Mouse (Mus musculus): ENCODE results near the gene Drap1. TPM values are rescaled to one million over a fixed set of nuclear protein-coding genes. Genes with fewer than 3 reads are reported as not detected.
A peak's percentile ranks its signal among the peaks of the same experiment; 100 is the strongest.

Gene Drap1
- total RNA-seq, 2 experiments from 2014 or later, result 197 to 233 TPM

DNA sequence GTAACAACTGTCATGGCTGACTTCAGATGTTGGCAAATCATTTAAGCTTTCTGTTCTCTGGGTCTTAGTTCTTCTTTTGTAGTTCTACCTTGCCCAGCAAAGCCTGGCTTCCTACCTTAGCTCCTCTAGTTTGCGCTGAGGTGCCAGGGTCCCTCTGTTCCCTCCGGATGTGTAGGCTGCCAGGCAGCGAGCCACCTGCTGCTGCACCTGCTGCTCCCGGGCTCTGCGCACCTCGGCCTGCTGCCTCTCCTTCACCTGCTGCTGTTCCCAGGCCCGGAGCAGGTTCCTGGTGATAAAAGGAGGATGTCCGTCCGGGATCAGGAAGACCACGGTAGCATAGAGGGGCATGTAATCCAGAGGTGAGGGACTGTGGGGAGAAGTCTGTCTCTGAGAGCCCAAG is 30.6 kb downstream of the Drap1 start:
- DNase-seq (ENCODE audit: low spot score in 2 of 2), result no peak
- intact Hi-C loops (cut with DNase I), result no loop called here

DNA sequence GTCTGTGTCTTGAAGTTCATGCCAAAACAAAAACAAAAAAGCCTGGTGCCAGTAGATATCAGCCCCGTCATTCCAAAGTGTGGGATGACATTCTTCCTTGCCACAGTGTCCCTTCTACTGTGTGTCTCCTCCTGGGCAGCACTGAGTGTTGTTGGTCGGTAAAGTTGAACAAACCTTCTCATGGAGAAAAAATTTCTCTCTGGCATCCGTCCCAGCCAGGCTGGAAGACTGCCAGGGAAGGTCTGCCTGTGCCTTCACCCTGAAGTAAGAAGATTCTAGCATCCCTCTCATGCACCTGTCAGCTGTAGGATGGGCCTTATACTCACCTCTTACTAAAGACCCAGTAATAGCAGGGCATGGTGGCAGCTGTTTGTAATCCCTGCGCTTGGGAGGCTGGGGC is 31.9 kb downstream of the Drap1 start:
- DNase-seq (ENCODE audit: low spot score in 2 of 2), result no peak
- intact Hi-C loops (cut with DNase I), result no loop called here

DNA sequence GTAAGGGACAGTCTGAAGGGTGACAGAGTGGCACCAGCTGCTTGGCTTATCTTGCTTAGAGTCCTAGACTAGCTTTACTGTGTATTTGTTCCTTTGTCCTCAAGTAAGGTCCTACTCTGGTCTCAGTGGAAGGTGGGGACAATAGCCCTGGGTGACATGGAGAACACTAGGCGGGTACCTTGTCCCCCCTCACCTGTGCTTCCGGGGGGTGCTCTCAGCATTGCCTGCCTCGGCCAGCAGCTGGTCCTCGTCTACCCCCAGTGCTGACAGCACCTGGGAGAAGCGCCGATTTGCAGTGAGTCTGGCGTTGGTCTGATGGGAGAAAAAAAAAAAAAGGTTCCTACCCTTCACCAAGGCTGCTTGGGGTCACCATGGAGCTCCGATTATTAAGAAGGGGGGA is 34.4 kb downstream of the Drap1 start:
- no peak for DNase-seq (ENCODE audit: low spot score in 2 of 2)
- intact Hi-C loops (cut with DNase I), result no loop called here

DNA sequence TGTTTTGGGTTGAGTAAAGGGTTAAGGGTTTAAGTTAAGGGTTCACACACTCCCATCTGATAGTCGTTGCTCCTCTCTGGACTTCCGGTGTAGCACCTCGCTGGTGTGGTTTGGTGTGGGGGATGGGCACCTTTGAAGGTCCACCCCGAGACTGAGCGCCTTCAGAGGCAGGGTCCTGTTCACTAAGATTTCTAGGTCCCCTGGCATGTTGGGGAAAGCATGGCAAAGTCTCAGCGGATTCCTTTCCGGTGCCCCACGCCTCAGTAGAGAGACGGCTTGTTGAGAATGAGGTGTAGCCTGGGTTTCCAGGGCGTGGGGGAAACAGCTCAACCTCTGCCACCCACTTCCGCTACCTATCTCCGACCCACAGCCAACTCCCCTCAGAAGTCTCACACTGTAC is 35.1 kb downstream of the Drap1 start:
- DNase-seq (ENCODE audit: low spot score in 2 of 2), result no peak
- intact Hi-C loops (cut with DNase I), result loop anchor here (2.0 kb wide), 1 partner anchor 101 kb away; the partner anchor contains the start of gene Cfl1

DNA sequence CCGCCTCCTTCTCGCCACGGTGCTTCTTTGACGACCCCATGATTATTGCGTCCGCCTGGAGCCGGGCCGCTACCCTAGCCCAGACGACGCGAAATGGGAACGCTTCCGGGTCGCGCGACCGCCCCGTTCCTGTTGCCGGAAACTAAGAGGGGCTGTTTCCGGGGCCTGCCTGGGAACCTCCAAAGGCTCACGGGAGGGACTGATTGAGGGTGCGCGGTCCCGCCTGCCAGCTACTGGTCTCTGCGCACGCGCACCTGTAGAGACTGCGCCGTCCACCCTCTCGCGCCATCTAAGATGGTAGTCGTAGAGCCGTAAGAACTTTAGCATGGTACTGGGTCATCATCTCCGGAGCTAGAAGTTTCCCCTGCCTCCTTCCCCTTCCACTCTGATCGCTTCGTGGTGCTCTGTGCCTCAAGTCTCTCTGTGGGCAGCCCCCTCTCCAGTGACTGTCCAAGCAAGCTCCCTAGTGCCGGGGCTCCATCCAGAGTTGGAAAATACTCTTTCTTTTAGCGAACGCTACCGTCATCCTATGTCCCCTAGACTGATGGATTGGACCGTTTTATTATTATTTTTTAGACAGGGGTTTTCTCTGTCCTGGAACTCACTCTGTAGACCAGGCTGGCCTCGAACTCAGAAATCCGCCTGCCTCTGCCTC is 36.1 kb downstream of the Drap1 start, which contains the start of gene Sart1:
Sart1 (minus strand) TSS at position 116 of the 655 bp plus-strand sequence.
- intact Hi-C loops (cut with DNase I), result loop anchor here (1.0 to 2.0 kb wide), 3 partner anchors 22 to 102 kb away; partner anchors contain the start of genes Cfl1, Drap1 and Eif1ad
- peak; percentile 96 to 98 for DNase-seq (ENCODE audit: low spot score in 2 of 2)

DNA sequence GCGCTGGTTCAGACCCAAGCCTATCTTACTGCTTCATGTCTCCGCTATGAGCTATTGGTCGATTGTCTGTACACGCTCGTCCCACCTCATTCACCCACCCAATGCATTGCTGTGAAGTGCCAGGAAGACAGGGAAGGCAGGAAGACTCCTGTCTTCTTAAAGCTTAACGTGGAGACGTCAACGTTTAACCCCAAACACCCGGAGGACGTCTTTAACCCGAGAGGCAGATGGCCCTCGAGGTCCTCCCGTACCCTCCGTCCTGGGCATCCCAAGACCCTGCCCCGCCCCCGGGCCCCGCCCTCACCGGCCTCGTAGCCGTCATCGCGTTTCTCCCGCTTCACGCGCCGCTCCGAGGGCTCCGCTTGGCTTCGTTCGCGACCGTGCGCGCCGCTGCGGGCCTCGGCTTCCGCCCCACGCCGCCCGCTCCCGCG is 36.8 kb downstream of the Drap1 start:
- DNase-seq (ENCODE audit: low spot score in 2 of 2), result peak in 1 of 2 experiments; percentile 17
- intact Hi-C loops (cut with DNase I), result loop anchor here (1.0 to 2.0 kb wide), 3 partner anchors 22 to 103 kb away; partner anchors contain the start of genes Cfl1, Drap1 and Eif1ad

GRCm38 (mm10) chr19:5384715-5385114 is 40.1 kb downstream of the Drap1 start:
- DNase-seq (ENCODE audit: low spot score in 2 of 2), result no peak
- intact Hi-C loops (cut with DNase I), result no loop called here

DNA sequence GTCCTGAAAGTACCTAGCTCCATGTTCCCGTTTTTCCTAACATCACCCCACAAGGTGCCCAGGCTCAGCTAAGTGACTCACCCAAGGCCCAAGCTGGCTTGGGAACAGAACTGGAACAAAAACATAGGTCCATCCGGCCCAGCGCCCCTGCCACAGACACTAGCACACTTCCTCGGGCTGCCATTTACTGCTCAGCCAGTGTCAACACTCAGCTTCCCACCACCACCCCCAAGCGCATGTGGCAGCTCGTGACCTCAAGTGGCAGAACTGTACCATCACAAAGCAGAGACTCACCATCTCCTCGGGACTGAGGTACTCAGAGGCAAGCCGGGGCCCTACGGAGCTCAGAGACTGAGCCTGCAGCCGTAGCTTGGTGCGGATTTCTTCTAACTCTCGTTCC is 41.5 kb downstream of the Drap1 start:
- intact Hi-C loops (cut with DNase I), result no loop called here
- DNase-seq (ENCODE audit: low spot score in 2 of 2), result no peak

- no peak for DNase-seq (ENCODE audit: low spot score in 2 of 2)
- intact Hi-C loops (cut with DNase I), result no loop called here
Measured at GRCm38 (mm10) chr19:5377446-5377845, 47.3 kb downstream of the Drap1 start.

DNA sequence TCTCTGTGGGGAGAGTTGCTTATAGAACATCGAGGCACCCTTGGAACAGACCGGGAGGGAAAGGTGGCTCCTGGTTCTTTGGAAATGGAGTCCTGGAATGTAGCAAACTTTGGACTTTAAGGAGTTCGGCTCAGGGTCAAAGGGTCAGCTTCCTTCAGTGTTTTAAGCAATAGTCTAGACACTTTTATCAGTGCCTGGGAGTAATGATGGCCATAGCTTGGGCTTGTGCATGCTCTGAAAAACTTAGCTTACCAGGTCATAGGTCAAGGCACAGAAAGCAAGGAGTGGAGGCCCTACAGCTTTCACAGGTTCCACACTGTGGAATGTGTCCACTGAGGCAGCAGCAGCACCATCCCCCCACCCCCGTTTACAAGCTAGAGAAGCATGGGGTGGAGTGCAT is 50.0 kb downstream of the Drap1 start:
- intact Hi-C loops (cut with DNase I), result no loop called here
- DNase-seq (ENCODE audit: low spot score in 2 of 2), result no peak

GRCm38 (mm10) chr19:5374177-5374576 is 50.6 kb downstream of the Drap1 start:
- intact Hi-C loops (cut with DNase I), result no loop called here
- peak in 1 of 2 experiments; percentile 31 for DNase-seq (ENCODE audit: low spot score in 2 of 2)

Other genes with a start within 250 kb of the Drap1 start
- gene Pacs1, start 151.9 kb downstream of the Drap1 start, total RNA-seq (2021), result 10 to 100 TPM; 60.3 to 62.2 TPM
- 100 to 1,000 TPM; 196 to 198 TPM for gene Sf3b2, start 129.5 kb downstream of the Drap1 start, total RNA-seq (2021)
- gene Gal3st3, start 126.6 kb downstream of the Drap1 start, total RNA-seq (2021), result 10 to 100 TPM; 84.3 to 92.4 TPM
- not detected for gene Catsper1, start 89.2 kb downstream of the Drap1 start, total RNA-seq (2021)
- gene Cst6, start 75.4 kb downstream of the Drap1 start, total RNA-seq (2021), result 10 to 100 TPM; 21.2 to 23.9 TPM
- 10 to 100 TPM; 24.9 to 25.6 TPM for gene Eif1ad, start 58.2 kb downstream of the Drap1 start, total RNA-seq (2021)
- gene Banf1, start 57.8 kb downstream of the Drap1 start, total RNA-seq (2021), result 10 to 100 TPM; 83.4 to 84.4 TPM
- gene Sart1, start 36.3 kb downstream of the Drap1 start, total RNA-seq (2021), result 10 to 100 TPM; 87.9 to 92.8 TPM
- gene Tsga10ip, start 22.5 kb downstream of the Drap1 start, total RNA-seq (2021), result not detected
- gene AI837181, start 165 bp upstream of the Drap1 start, total RNA-seq (2021), result 10 to 100 TPM; 70.2 to 73.3 TPM
- gene Fosl1, start 22.6 kb upstream of the Drap1 start, total RNA-seq (2021), result not detected
- gene Ccdc85b, start 32.9 kb upstream of the Drap1 start, total RNA-seq (2021), result 10 to 100 TPM; 26.4 to 27.9 TPM
- gene Fibp, start 35.6 kb upstream of the Drap1 start, total RNA-seq (2021), result 10 to 100 TPM; 81.9 to 92.9 TPM
- under 1 TPM; 0.73 to 0.80 TPM for gene Ctsw, start 43.5 kb upstream of the Drap1 start, total RNA-seq (2021)
- 10 to 100 TPM; 15.2 to 16.4 TPM for gene Efemp2, start 49.0 kb upstream of the Drap1 start, total RNA-seq (2021)
- 10 to 100 TPM; 30.7 to 30.9 TPM for gene Mus81, start 63.4 kb upstream of the Drap1 start, total RNA-seq (2021)
- gene Cfl1, start 65.5 kb upstream of the Drap1 start, total RNA-seq (2021), result 1,000 to 10,000 TPM; 1,474 to 1,552 TPM
- 1 to 10 TPM; 5.1 to 7.7 TPM for gene 1700020D05Rik, start 78.8 kb upstream of the Drap1 start, total RNA-seq (2021)
- 10 to 100 TPM; 80.4 to 81.0 TPM for gene Snx32, start 85.6 kb upstream of the Drap1 start, total RNA-seq (2021)
- gene Ovol1, start 135.7 kb upstream of the Drap1 start, total RNA-seq (2021), result not detected
- 1 to 10 TPM; 5.2 to 6.4 TPM for gene Ap5b1, start 143.0 kb upstream of the Drap1 start, total RNA-seq (2021)
- 10 to 100 TPM; 68.0 to 82.1 TPM for gene Rnaseh2c, start 176.9 kb upstream of the Drap1 start, total RNA-seq (2021)
- 10 to 100 TPM; 83.9 to 93.4 TPM for gene Kat5, start 185.3 kb upstream of the Drap1 start, total RNA-seq (2021)
- 10 to 100 TPM; 20.5 to 20.6 TPM for gene Rela, start 212.5 kb upstream of the Drap1 start, total RNA-seq (2021)
- 10 to 100 TPM; 14.5 to 18.7 TPM for gene Sipa1, start 238.7 kb upstream of the Drap1 start, total RNA-seq (2021)